Mouse (Mus musculus) MEL (cell line): ENCODE results near the gene E330021D16Rik.

Source experiments
- CTCF ChIP-seq, 3 experiments: IDR thresholded peaks in 2 of 3; conservative IDR thresholded peaks in 1 of 3; 2 replicates each; pipeline ENCODE4 v1.5.1; 2011 to 2012; ENCODE audit warnings: low read length in 3 of 3, low read depth in 2 of 3, mild to moderate bottlenecking in 2 of 3, improper control_type of control experiment in 1 of 3, inconsistent platforms in 1 of 3, mixed read lengths in 1 of 3, moderate library complexity in 1 of 3; ENCODE audit not compliant: control insufficient read depth in 1 of 3, insufficient read depth in 1 of 3, poor library complexity in 1 of 3, severe bottlenecking in 1 of 3
- GABPA ChIP-seq: IDR thresholded peaks from 2 replicates; pipeline ENCODE4 v1.6.1; 2012; ENCODE audit warnings: low read depth, mild to moderate bottlenecking, inconsistent platforms, low read length, improper control_type of control experiment, moderate library complexity
- GATA1 ChIP-seq: IDR thresholded peaks from 2 replicates; pipeline ENCODE4 v1.6.1; 2011; ENCODE audit warnings: low read depth, low read length, improper control_type of control experiment
- HCFC1 ChIP-seq: IDR thresholded peaks from 2 replicates; pipeline ENCODE4 v1.6.1; 2012; ENCODE audit warnings: low read depth, mild to moderate bottlenecking, inconsistent platforms, low read length, improper control_type of control experiment, moderate library complexity
- MAX ChIP-seq: IDR thresholded peaks from 2 replicates; pipeline ENCODE4 v1.6.1; 2011; ENCODE audit warnings: low read length, improper control_type of control experiment
- MEF2A ChIP-seq: IDR thresholded peaks from 2 replicates; pipeline ENCODE4 v1.6.1; 2014; ENCODE audit warnings: low read depth, mild to moderate bottlenecking, inconsistent platforms, low read length, improper control_type of control experiment; ENCODE audit not compliant: poor library complexity, insufficient replicate concordance, severe bottlenecking; ENCODE audit errors: extremely low read depth
- POLR2A ChIP-seq, 2 experiments: IDR thresholded peaks; 2 replicates each; pipeline ENCODE4 v1.6.1; 2011 to 2012; ENCODE audit warnings: low read length in 2 of 2, mild to moderate bottlenecking in 2 of 2, control low read depth in 1 of 2, improper control_type of control experiment in 1 of 2, low read depth in 1 of 2, moderate library complexity in 1 of 2; ENCODE audit not compliant: control insufficient read depth in 1 of 2, insufficient read depth in 1 of 2, poor library complexity in 1 of 2
- POLR2AphosphoS2 ChIP-seq: IDR thresholded peaks from 2 replicates; pipeline ENCODE4 v1.6.1; 2011; ENCODE audit warnings: low read length, improper control_type of control experiment
- TCF12 ChIP-seq: IDR thresholded peaks from 2 replicates; pipeline ENCODE4 v1.6.1; 2014; ENCODE audit warnings: low read depth, mild to moderate bottlenecking, inconsistent platforms, low read length, improper control_type of control experiment, moderate library complexity
- USF1 ChIP-seq: IDR thresholded peaks from 2 replicates; pipeline ENCODE4 v1.6.1; 2014; ENCODE audit warnings: low read depth, mild to moderate bottlenecking, inconsistent platforms, low read length, improper control_type of control experiment, moderate library complexity
- ZNF384 ChIP-seq: IDR thresholded peaks from 2 replicates; pipeline ENCODE4 v1.6.1; 2012; ENCODE audit warnings: low read depth, mild to moderate bottlenecking, inconsistent platforms, low read length, improper control_type of control experiment

GRCm38 (mm10) chr6:136423201-136423600, 7.8 kb upstream of the E330021D16Rik start:
- TF ChIP-seq CTCF (IDR thresholded peaks at IDR 0.05 in 2 of 3, conservative IDR thresholded peaks at IDR 0.05 in 1 of 3; ENCODE audit: control insufficient read depth in 1 of 3, insufficient read depth in 1 of 3, low read depth in 2 of 3, low read length in 3 of 3, poor library complexity in 1 of 3, severe bottlenecking in 1 of 3) (no peak), USF1 (no peak), HCFC1 (no peak), POLR2A (IDR thresholded peaks at IDR 0.05; ENCODE audit: control insufficient read depth in 1 of 2, insufficient read depth in 1 of 2, low read depth in 1 of 2, low read length in 2 of 2, poor library complexity in 1 of 2) (no peak), MAX (no peak), GATA1 (no peak), POLR2AphosphoS2 (no peak), GABPA (no peak), TCF12 (no peak), ZNF384 (no peak), MEF2A (no peak)
